Mouse (Mus musculus): ENCODE measurements at regions not wholly inside any gene's neighbourhood (a gene's known extent, or its start where the extent isn't known, plus 50 kb on each side); places are given as distances from the start of the nearest gene placed in this dataset.

GRCm38 (mm10) chr9:50438738-50439137 is 55.6 kb upstream of the Plet1 start:
- peak; percentile 36 for DNase-seq (ENCODE audit: low read depth, low spot score)
- Histone ChIP-seq H3K27ac (ENCODE audit: control insufficient read depth, low read depth, low read length) (no peak overlapping the region), H3K9ac (ENCODE audit: control insufficient read depth, low read depth, low read length, poor library complexity, severe bottlenecking) (no peak overlapping the region), H3K79me2 (ENCODE audit: control insufficient read depth, insufficient read depth, low read length, poor library complexity) (no peaks in the 10 kb centered on the region), H3K9me3 (replicated peaks; ENCODE audit: insufficient read depth, low read length) (no peaks in the 10 kb centered on the region), H3K27me3 (ENCODE audit: control insufficient read depth in 1 of 2, insufficient read depth in 2 of 2, low read length in 2 of 2) (no peaks in the 10 kb centered on the region), H3K4me3 (ENCODE audit: control insufficient read depth in 1 of 2, insufficient read depth in 1 of 2, low read depth in 2 of 2, low read length in 2 of 2) (no peak overlapping the region), H3K4me1 (ENCODE audit: control insufficient read depth in 1 of 2, insufficient read depth in 2 of 2, low read length in 2 of 2) (0 out of 4 replicates have a peak, but pooled peaks cover 0 to 3% of the 10 kb centered on the region in 2 experiments), H3K36me3 (ENCODE audit: control insufficient read depth in 1 of 2, insufficient read depth in 2 of 2, low read length in 2 of 2) (no peaks in the 10 kb centered on the region)
- TF ChIP-seq NRF1 (IDR thresholded peaks at IDR 0.05; ENCODE audit: insufficient read depth, low read depth, low read length, poor library complexity, severe bottlenecking) (no peak), CTCF (IDR thresholded peaks at IDR 0.05 in 2 of 3, conservative IDR thresholded peaks at IDR 0.05 in 1 of 3; ENCODE audit: control insufficient read depth in 1 of 3, insufficient read depth in 1 of 3, low read depth in 2 of 3, low read length in 3 of 3, poor library complexity in 1 of 3, severe bottlenecking in 1 of 3) (no peak), USF2 (IDR thresholded peaks at IDR 0.05; ENCODE audit: borderline replicate concordance in 1 of 2, insufficient read depth in 1 of 2, low read depth in 1 of 2, low read length in 2 of 2) (no peak), POLR2AphosphoS5 (IDR thresholded peaks at IDR 0.05; ENCODE audit: borderline replicate concordance, low read depth, low read length) (no peak), ZKSCAN1 (IDR thresholded peaks at IDR 0.05; ENCODE audit: low read depth, low read length) (no peak), SMC3 (IDR thresholded peaks at IDR 0.05; ENCODE audit: low read depth, low read length) (no peak)

- DNase-seq (ENCODE audit: low read depth, low spot score), result no peak
- Histone ChIP-seq H3K79me2 (ENCODE audit: control insufficient read depth, insufficient read depth, low read length, poor library complexity) (no peaks in the 10 kb centered on the region), H3K27ac (ENCODE audit: control insufficient read depth, low read depth, low read length) (no peak overlapping the region), H3K27me3 (ENCODE audit: control insufficient read depth in 1 of 2, insufficient read depth in 2 of 2, low read length in 2 of 2) (no peaks in the 10 kb centered on the region), H3K36me3 (ENCODE audit: control insufficient read depth in 1 of 2, insufficient read depth in 2 of 2, low read length in 2 of 2) (no peaks in the 10 kb centered on the region), H3K9ac (ENCODE audit: control insufficient read depth, low read depth, low read length, poor library complexity, severe bottlenecking) (no peak overlapping the region), H3K4me1 (ENCODE audit: control insufficient read depth in 1 of 2, insufficient read depth in 2 of 2, low read length in 2 of 2) (peaks cover 0 to 9% of the 10 kb centered on the region in 2 experiments; a peak in 1 of 4 replicates), H3K9me3 (replicated peaks; ENCODE audit: insufficient read depth, low read length) (no peaks in the 10 kb centered on the region), H3K4me3 (ENCODE audit: control insufficient read depth in 1 of 2, insufficient read depth in 1 of 2, low read depth in 2 of 2, low read length in 2 of 2) (no peak overlapping the region)
- TF ChIP-seq CHD1 (IDR thresholded peaks at IDR 0.05; ENCODE audit: low read depth, low read length) (no peak), MAX (IDR thresholded peaks at IDR 0.05; ENCODE audit: low read length) (no peak)
These were observed 54.1 kb upstream of the Plet1 start for GRCm38 (mm10) chr9:50440222-50440621.

GRCm38 (mm10) chr9:50440689-50441088 is 53.6 kb upstream of the Plet1 start:
- Histone ChIP-seq H3K4me3 (ENCODE audit: control insufficient read depth in 1 of 2, insufficient read depth in 1 of 2, low read depth in 2 of 2, low read length in 2 of 2) (no peak overlapping the region), H3K4me1 (ENCODE audit: control insufficient read depth in 1 of 2, insufficient read depth in 2 of 2, low read length in 2 of 2) (peaks cover 0 to 9% of the 10 kb centered on the region in 2 experiments; a peak in 1 of 4 replicates), H3K9ac (ENCODE audit: control insufficient read depth, low read depth, low read length, poor library complexity, severe bottlenecking) (no peak overlapping the region), H3K79me2 (ENCODE audit: control insufficient read depth, insufficient read depth, low read length, poor library complexity) (no peaks in the 10 kb centered on the region), H3K27ac (ENCODE audit: control insufficient read depth, low read depth, low read length) (no peak overlapping the region), H3K36me3 (ENCODE audit: control insufficient read depth in 1 of 2, insufficient read depth in 2 of 2, low read length in 2 of 2) (no peaks in the 10 kb centered on the region), H3K9me3 (replicated peaks; ENCODE audit: insufficient read depth, low read length) (no peaks in the 10 kb centered on the region), H3K27me3 (ENCODE audit: control insufficient read depth in 1 of 2, insufficient read depth in 2 of 2, low read length in 2 of 2) (no peaks in the 10 kb centered on the region)
- TF ChIP-seq TBP (IDR thresholded peaks at IDR 0.05; ENCODE audit: low read depth, low read length), result no peak
- TF ChIP-seq MAFK (IDR thresholded peaks at IDR 0.05; ENCODE audit: borderline replicate concordance, low read depth, low read length), result no peak
- no peak for TF ChIP-seq MXI1 (IDR thresholded peaks at IDR 0.05; ENCODE audit: low read depth, low read length)
- TF ChIP-seq MEF2A (IDR thresholded peaks at IDR 0.05; ENCODE audit: extremely low read depth, insufficient replicate concordance, low read depth, low read length, poor library complexity, severe bottlenecking), result no peak
- TF ChIP-seq CHD1 (IDR thresholded peaks at IDR 0.05; ENCODE audit: low read depth, low read length), result no peak
- TF ChIP-seq ELF1 (IDR thresholded peaks at IDR 0.05; ENCODE audit: low read depth, low read length), result no peak
- TF ChIP-seq EP300 (IDR thresholded peaks at IDR 0.05; ENCODE audit: low read depth in 1 of 2, low read length in 2 of 2), result no peak
- TF ChIP-seq TAL1 (IDR thresholded peaks at IDR 0.05; ENCODE audit: low read length), result no peak
- no peak for TF ChIP-seq SIN3A (IDR thresholded peaks at IDR 0.05; ENCODE audit: low read length)
- TF ChIP-seq NELFE (IDR thresholded peaks at IDR 0.05; ENCODE audit: low read depth, low read length), result no peak
- TF ChIP-seq RAD21 (IDR thresholded peaks at IDR 0.05; ENCODE audit: low read depth, low read length), result no peak
- no peak for TF ChIP-seq KAT2A (conservative IDR thresholded peaks at IDR 0.05; ENCODE audit: low read depth, low read length)
- TF ChIP-seq ZMIZ1 (IDR thresholded peaks at IDR 0.05; ENCODE audit: low read depth, low read length), result no peak
- no peak for TF ChIP-seq MAZ (IDR thresholded peaks at IDR 0.05; ENCODE audit: low read depth, low read length)
- no peak for TF ChIP-seq MAX (IDR thresholded peaks at IDR 0.05; ENCODE audit: low read length)
- TF ChIP-seq ZC3H11A (IDR thresholded peaks at IDR 0.05; ENCODE audit: low read depth, low read length), result no peak
- TF ChIP-seq SMC3 (IDR thresholded peaks at IDR 0.05; ENCODE audit: low read depth, low read length), result no peak
- no peak for DNase-seq (ENCODE audit: low read depth, low spot score)
